Mouse (Mus musculus): ENCODE measurements around the gene 5330417C22Rik.

DNA sequence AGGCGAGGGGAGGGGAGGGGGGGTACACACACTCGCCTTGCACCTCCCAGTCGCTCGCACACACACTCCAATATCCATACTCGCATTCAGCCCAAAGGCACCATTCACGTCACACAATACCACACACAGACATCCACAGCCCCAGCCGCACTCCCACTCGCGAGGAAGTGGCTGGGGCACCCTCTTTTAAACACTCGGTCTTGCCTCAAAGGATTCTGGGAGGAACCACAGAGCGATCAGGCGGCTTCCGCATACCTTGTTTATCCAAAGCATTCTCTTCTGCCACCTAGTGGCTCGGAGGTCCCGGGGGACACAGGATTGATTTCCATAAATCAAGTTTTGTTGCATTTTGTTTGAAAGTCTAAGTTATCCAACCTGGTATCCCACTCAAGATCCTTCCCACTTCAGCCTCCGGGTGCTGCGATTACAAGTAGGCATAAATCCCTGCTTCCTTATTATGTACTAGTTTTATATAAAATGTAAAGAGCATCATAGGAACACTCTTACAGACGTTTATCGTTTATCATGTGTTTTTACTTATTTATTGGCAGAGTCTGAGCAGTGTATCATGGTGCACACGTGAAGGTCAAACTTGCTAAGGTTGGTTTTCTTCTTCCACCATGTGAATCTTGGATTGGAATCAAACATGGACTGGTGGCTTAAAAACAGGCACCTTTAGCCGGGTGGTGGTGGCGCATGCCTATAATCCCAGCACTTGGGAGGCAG is 18.4 kb upstream of the 5330417C22Rik start:
- TF ChIP-seq TAL1 (IDR thresholded peaks at IDR 0.05; ENCODE audit: low read length), result no peak
- no peak for TF ChIP-seq GATA1 (IDR thresholded peaks at IDR 0.05; ENCODE audit: low read length)

All from erythroblast, embryonic 14.5 days (primary cell).